Mouse (Mus musculus) brain, embryonic 14.5 days (tissue): ENCODE data around the gene Raly.

Source experiments
- CTCF ChIP-seq: fragments of 200-500 bp; IDR thresholded peaks from 2 replicates; pipeline ENCODE4 v1.5.1; 2012; ENCODE audit warnings: inconsistent platforms, mild to moderate bottlenecking, moderate library complexity, borderline replicate concordance; ENCODE audit not compliant: insufficient read depth, insufficient read length; ENCODE audit errors: extremely low read depth
- POLR2A ChIP-seq: fragments of 200-500 bp; IDR thresholded peaks from 2 replicates; pipeline ENCODE4 v1.6.1; 2012; ENCODE audit warnings: mild to moderate bottlenecking, inconsistent platforms, borderline replicate concordance; ENCODE audit not compliant: poor library complexity, insufficient read depth, insufficient read length, severe bottlenecking; ENCODE audit errors: extremely low read depth

DNA sequence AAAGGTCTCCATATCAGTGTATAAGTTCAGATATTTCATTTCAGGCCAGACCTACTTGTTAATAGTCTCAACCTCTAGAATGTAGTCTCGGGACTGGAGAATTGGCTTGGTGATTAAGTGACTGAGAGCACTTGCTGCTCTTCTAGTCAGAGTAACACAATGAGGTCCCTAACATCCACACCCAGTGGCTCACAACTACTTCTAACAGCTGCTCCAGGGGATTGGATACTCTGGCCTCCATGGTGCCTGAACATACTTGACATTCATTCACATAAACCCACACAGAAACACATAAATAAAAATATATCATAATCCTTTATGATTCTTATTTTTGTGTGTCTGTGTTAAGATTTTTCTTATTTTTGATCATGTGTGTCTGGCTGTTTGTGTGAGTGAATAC lies 27.7 kb downstream of the Raly start:
- no peak for TF ChIP-seq CTCF
- TF ChIP-seq POLR2A: no peak
